Mouse (Mus musculus) forebrain, postnatal 0 days (tissue): ENCODE results near the gene Defb35. TPM values are rescaled to one million over a fixed set of nuclear protein-coding genes. Genes with fewer than 3 reads are reported as not detected.
"Not testable (repeated sequence)": the region's sequence is repeated elsewhere in the genome, so short reads cannot be mapped to it uniquely, and the experiment has no call there.

Source experiments
- ATAC-seq: fragments of 200-750 bp; cut with Nextera tagmentation; 2 replicates; pipeline ENCODE4 v1.8.0; 2017; ENCODE audit warnings: mild to moderate bottlenecking, moderate library complexity
- DNase-seq: peaks from one replicate; pipeline ENCODE4 v3.0.0-alpha.2; 2015
- H3K27ac ChIP-seq: fragments of 300-500 bp; sonication (generic); 2 replicates; pipeline ENCODE4 v1.5.1; 2014; ENCODE audit warnings: low read depth, mild to moderate bottlenecking, antibody characterized with exemption, low read length, moderate library complexity, mixed read lengths
- H3K27me3 ChIP-seq: fragments of 300-500 bp; sonication (generic); 2 replicates; pipeline ENCODE4 v1.6.1; 2014; ENCODE audit warnings: mild to moderate bottlenecking, low read length, mixed read lengths; ENCODE audit not compliant: insufficient read depth
- H3K36me3 ChIP-seq: fragments of 300-500 bp; sonication (generic); 2 replicates; pipeline ENCODE4 v1.6.1; 2014; ENCODE audit warnings: mild to moderate bottlenecking, moderate library complexity; ENCODE audit not compliant: insufficient read depth
- H3K4me1 ChIP-seq: fragments of 300-500 bp; sonication (generic); 2 replicates; pipeline ENCODE4 v1.6.1; 2014; ENCODE audit warnings: antibody characterized with exemption; ENCODE audit not compliant: insufficient read depth
- H3K4me2 ChIP-seq: fragments of 300-500 bp; sonication (generic); 2 replicates; pipeline ENCODE4 v1.6.1; 2014; ENCODE audit warnings: low read depth, mild to moderate bottlenecking, moderate library complexity
- H3K4me3 ChIP-seq: fragments of 300-500 bp; sonication (generic); 2 replicates; pipeline ENCODE4 v1.5.1; 2014; ENCODE audit warnings: low read depth, low read length, mixed read lengths
- H3K9ac ChIP-seq: fragments of 300-500 bp; sonication (generic); 2 replicates; pipeline ENCODE4 v1.6.1; 2014; ENCODE audit warnings: mild to moderate bottlenecking
- H3K9me3 ChIP-seq: fragments of 300-500 bp; sonication (generic); 2 replicates; pipeline ENCODE4 v1.6.1; 2016; ENCODE audit warnings: low read length
- CTCF ChIP-seq: sonication (generic); IDR thresholded peaks from 2 replicates; pipeline ENCODE4 v1.5.1; 2016; ENCODE audit warnings: antibody characterized with exemption, control low read depth, low read depth
- WGBS: fragments of 180-500 bp; shearing (Covaris S2); extraction: QIAGEN DNeasy Blood & Tissue Kit; methylation state at CpG from one replicate; pipeline ENCODE4 v1.1.7; 2014; 5-methylcytosine and 5-hydroxymethylcytosine counted together
- polyA plus RNA-seq: library from polyadenylated mRNA; unstranded; fragments of >200 nt; fragmentation: Nextera tagmentation; extraction: Ambion mirVana; gene quantifications from 2 replicates; pipeline ENCODE4 v1.2.1, GENCODE M21; 2015
- total RNA-seq: library from RNA; depleted of rRNA; stranded (reverse); fragments of >200 nt; gene quantifications from 2 replicates; pipeline ENCODE4 v1.2.3, GENCODE M21; 2014; rRNA removed

Gene Defb35
- total RNA-seq (not detected in 2 replicates), polyA plus RNA-seq (not detected in 2 replicates)

DNA sequence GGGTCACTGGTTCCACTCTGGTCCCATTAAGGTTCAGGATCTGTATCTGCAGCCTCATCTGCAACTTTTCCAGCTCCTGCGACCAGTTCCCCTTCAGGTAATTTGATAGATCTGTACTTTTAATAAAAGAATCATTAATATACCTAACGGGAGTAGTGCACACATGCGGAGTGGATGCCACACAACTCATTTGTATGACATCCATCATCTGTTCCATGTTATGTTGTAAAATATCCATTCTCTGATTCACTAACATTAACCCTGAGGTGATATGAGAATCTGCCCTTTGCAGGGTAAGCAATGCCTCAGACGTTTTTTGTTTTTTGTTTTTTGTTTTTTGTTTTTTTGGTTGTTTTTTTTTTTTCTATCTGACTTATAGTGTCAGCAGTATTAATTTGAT, at the start of gene Defb35:
Gene Defb35, plus strand, starts transcription at position 301 of the 400 bp plus-strand sequence.
- ATAC-seq, H3K9ac ChIP-seq, DNase-seq, H3K9me3 ChIP-seq, H3K4me3 ChIP-seq, H3K4me2 ChIP-seq, H3K27me3 ChIP-seq, H3K27ac ChIP-seq, H3K4me1 ChIP-seq, H3K36me3 ChIP-seq: not testable (repeated sequence)
- 90% methylated on average over 4 of the region's 4 CpGs for WGBS

DNA sequence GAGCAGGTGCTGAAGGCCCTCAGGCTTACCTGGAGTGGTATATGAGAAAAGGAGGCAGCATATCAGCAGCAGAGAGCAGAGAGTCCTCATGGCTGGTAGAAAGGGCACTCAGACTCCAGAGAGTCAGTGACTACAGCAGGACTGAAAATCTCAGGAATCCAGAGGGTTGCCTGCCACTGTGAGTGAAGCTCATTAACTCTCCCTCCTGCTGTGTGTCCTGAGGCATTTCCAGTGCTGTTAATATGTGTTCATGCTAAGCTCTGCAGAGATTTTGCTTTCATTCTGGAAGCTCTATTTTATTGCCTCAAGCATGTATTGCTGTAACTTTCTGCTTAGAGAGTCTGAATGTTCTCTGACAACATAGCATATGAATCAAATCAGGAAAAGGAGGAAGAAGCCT, 31.9 kb upstream of the Defb35 start, which contains the start of gene Defb11:
Gene Defb11, minus strand, starts transcription at position 123 of the 400 bp plus-strand sequence.
- H3K9ac ChIP-seq, ATAC-seq, H3K36me3 ChIP-seq, H3K4me2 ChIP-seq, H3K4me3 ChIP-seq, DNase-seq, H3K9me3 ChIP-seq, H3K27me3 ChIP-seq, H3K4me1 ChIP-seq, H3K27ac ChIP-seq: not testable (repeated sequence)

DNA sequence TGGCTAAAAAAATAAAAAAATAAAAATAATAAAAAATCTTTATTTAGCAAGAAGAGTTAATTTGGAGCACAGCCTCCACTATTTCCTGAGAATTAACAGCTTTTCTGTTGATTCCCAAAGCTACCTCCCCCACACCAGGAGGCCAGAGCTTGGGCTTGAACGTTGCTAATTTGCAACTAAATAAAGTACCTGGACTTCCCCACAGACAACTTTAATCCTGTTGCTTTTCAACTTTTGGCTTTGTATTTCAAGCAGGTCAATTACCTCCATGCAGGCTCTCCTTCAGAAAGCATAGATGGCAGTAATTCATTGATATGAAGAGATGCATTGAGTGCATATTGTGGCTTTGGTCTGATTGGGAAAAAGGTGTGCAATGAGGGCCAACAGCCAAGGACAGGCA, 26.2 kb upstream of the Defb35 start:
- H3K27me3 ChIP-seq, result no peaks in the 10 kb centered on the region
- H3K4me1 ChIP-seq, result no peaks in the 10 kb centered on the region
- H3K9me3 ChIP-seq, result no peaks in the 10 kb centered on the region
- no peak for DNase-seq
- no peak for TF ChIP-seq CTCF
- H3K4me2 ChIP-seq, result no peak overlapping the region
- no peaks in the 10 kb centered on the region for H3K36me3 ChIP-seq
- H3K27ac ChIP-seq, result no peak overlapping the region
- H3K4me3 ChIP-seq, result no peak overlapping the region
- ATAC-seq, result no peak
- no peak overlapping the region for H3K9ac ChIP-seq
- 0% methylated on average over 1 of the region's 1 CpGs for WGBS

DNA sequence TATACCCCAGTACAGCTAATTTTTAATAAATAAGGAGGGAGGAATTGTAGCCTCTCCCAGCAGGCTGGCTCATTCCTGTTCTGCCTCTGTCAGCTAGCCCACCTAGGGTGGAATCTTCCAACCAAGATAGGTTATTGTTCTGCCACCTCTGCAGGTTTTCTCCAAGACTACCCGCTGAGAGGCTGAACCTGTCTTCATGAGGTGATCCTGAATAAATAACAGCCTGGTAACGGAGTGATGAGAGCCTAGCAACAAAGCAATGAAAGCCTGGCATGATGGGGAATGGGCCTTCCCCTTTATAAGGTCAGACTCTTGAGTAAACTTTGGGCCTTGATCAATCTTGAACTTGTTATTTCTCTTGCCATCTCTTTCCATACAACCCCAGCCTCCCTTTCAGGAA, 25.6 kb upstream of the Defb35 start:
- ATAC-seq, result no peak
- WGBS, result 19% methylated on average over 2 of the region's 2 CpGs
- no peaks in the 10 kb centered on the region for H3K27me3 ChIP-seq

DNA sequence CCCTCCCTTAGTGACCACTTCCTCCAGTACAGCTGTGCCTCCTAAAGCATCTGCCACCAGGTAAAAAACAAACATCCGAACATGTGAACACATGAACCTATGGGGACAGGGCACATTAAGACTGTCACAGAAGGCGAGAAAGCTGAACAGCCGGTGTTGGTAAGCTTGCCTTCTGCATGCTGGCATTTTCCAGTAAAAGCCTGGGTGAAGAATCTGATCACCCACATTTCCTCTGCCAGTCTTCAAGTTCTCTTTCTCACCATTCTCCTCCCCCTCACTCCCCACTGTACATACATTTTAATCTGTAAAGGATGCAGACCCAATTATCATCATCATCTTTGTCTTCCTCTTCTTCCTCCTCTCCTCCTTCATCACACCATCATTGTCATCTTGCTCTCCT, 22.5 kb upstream of the Defb35 start:
- Histone ChIP-seq H3K27me3 (no peaks in the 10 kb centered on the region), H3K36me3 (no peaks in the 10 kb centered on the region), H3K4me1 (no peaks in the 10 kb centered on the region), H3K4me2 (no peak overlapping the region), H3K4me3 (no peak overlapping the region), H3K27ac (no peak overlapping the region), H3K9me3 (no peaks in the 10 kb centered on the region), H3K9ac (no peak overlapping the region)
- no peak for DNase-seq
- ATAC-seq, result no peak
- TF ChIP-seq CTCF, result no peak
- WGBS, result 87% methylated on average over 3 of the region's 3 CpGs

More for the DNA sequence above, 25.6 kb upstream of the Defb35 start:
- no peaks in the 10 kb centered on the region for H3K9me3 ChIP-seq
- H3K9ac ChIP-seq, result no peak overlapping the region
- H3K27ac ChIP-seq, result no peak overlapping the region
- DNase-seq, result no peak
- no peak overlapping the region for H3K4me3 ChIP-seq
- no peak overlapping the region for H3K4me2 ChIP-seq
- no peaks in the 10 kb centered on the region for H3K36me3 ChIP-seq
- no peaks in the 10 kb centered on the region for H3K4me1 ChIP-seq
- no peak for TF ChIP-seq CTCF

DNA sequence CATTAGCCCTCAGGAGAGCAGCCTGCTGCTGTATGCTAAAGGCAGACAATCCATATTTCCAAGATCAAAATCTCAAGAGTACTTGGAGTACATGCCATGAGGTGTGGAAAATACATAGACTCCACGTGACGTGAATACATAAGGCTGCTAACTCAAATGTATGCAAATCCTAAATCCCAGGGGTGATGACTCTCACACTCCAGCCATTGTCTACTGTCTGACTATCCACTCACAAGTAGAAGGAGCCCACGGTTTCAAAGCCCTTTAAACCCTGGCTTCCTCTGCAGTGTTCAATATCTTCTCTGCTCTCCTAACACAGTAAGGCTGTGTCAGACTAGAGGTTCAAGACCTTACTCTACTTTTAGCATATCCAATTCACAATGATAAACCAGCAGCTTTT, 7.4 kb upstream of the Defb35 start:
- not testable (repeated sequence) for H3K9ac ChIP-seq, H3K36me3 ChIP-seq, ATAC-seq, H3K27ac ChIP-seq, H3K4me3 ChIP-seq, DNase-seq, H3K9me3 ChIP-seq, H3K4me1 ChIP-seq, H3K27me3 ChIP-seq, H3K4me2 ChIP-seq
- 68% methylated on average over 3 of the region's 3 CpGs for WGBS

DNA sequence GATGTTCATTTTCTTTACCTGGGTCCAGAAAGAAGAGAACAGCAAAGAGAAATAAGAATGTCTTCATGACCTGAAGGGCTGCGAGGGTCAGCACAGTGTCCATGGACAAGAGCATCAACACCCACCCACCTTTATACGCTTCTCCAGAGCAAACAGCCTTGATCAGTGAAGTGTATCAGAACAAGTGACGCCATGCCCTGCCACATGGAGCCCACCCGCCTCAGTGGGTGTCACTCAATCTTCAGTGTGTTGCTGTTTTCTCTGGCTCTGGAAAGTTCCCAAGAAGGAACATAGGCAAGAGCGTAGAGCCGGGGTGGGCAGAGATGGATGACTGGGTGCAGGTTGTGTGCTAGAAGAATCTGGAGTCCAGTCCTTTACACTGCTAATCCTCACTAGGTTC, 5.5 kb upstream of the Defb35 start, which contains the start of gene Defb15:
Gene Defb15, minus strand, starts transcription at position 101 of the 400 bp plus-strand sequence.
- Histone ChIP-seq H3K27me3 (no peaks in the 10 kb centered on the region), H3K9me3 (no peaks in the 10 kb centered on the region), H3K36me3 (no peaks in the 10 kb centered on the region), H3K4me2 (no peak within 1 kb of the TSS), H3K4me1 (no peaks in the 10 kb centered on the region), H3K27ac (no peak within 1 kb of the TSS), H3K9ac (no peak within 1 kb of the TSS), H3K4me3 (no peak within 1 kb of the TSS)
- ATAC-seq, result no peak
- 92% methylated on average over 6 of the region's 6 CpGs for WGBS
- no peak for TF ChIP-seq CTCF
- no peak for DNase-seq

DNA sequence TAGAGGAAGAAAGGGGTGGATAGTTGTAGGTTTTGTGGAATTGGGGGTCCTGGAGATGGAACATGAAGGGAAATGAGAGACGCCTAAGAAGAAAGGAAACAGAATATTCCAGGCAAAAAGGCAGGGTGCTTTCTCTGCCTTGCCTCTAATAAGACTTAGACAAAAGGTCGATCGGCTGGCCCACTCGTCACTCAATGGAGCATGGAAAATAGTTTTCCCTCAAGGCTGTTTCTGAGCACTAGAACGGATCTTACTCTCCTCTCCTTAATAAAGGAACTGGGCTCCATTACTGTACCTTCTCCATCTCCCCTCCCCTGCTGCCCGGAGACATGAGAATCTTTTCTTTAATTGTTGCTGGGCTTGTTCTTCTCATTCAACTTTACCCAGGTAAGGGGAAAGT, 8.3 kb downstream of the Defb35 start, which contains the start of gene Defb13:
Gene Defb13, plus strand, starts transcription at position 301 of the 400 bp plus-strand sequence.
- no peak for TF ChIP-seq CTCF
- no peak within 1 kb of the TSS for H3K4me3 ChIP-seq
- H3K4me2 ChIP-seq, result no peak within 1 kb of the TSS

More for the DNA sequence above, 8.3 kb downstream of the Defb35 start, which contains the start of gene Defb13:
- Histone ChIP-seq H3K4me1 (no peaks in the 10 kb centered on the region), H3K9ac (no peak within 1 kb of the TSS), H3K36me3 (no peaks in the 10 kb centered on the region), H3K27me3 (no peaks in the 10 kb centered on the region), H3K9me3 (no peaks in the 10 kb centered on the region), H3K27ac (no peak within 1 kb of the TSS)
- WGBS, result 77% methylated on average over 6 of the region's 6 CpGs
- no peak for DNase-seq
- no peak for ATAC-seq
